Mouse (Mus musculus) kidney, adult 2 months (tissue): Measurements from ENCODE around the gene Sostdc1.

Experiments
- CTCF ChIP-seq: fragments of 200-500 bp; conservative IDR thresholded peaks from 2 replicates; pipeline ENCODE4 v1.5.1; 2011; ENCODE audit warnings: low read depth, mild to moderate bottlenecking, control low read depth, low read length, moderate library complexity, mixed read lengths; ENCODE audit not compliant: insufficient read depth, insufficient read length
- POLR2A ChIP-seq: fragments of 200-500 bp; IDR thresholded peaks from one replicate; pipeline ENCODE4 v1.6.1; 2011; ENCODE audit warnings: low read depth, low read length, control low read depth

- no peak for TF ChIP-seq CTCF
- no peak for TF ChIP-seq POLR2A
Measured at GRCm38 (mm10) chr12:36290465-36290864, 23.5 kb upstream of the Sostdc1 start.
